Mouse (Mus musculus): ENCODE measurements at regions not wholly inside any gene's neighbourhood (a gene's known extent, or its start where the extent isn't known, plus 50 kb on each side); places are given as distances from the start of the nearest gene placed in this dataset.
A peak's percentile ranks its signal among the peaks of the same experiment; 100 is the strongest.

- Histone ChIP-seq H3K4me2 (replicated peaks; ENCODE audit: low read depth, low read length) (no peak overlapping the region), H3K27ac (ENCODE audit: low read depth, low read length) (no peak overlapping the region), H3K9ac (ENCODE audit: low read depth, low read length) (no peak overlapping the region), H3K4me3 (ENCODE audit: low read length) (no peak overlapping the region), H3K36me3 (ENCODE audit: control insufficient read depth, insufficient read depth, low read length) (no peaks in the 10 kb centered on the region), H3K4me1 (ENCODE audit: control insufficient read depth, insufficient read depth, low read length) (no peaks in the 10 kb centered on the region), H3K9me3 (ENCODE audit: control insufficient read depth, low read length) (no peaks in the 10 kb centered on the region), H3K27me3 (ENCODE audit: control insufficient read depth, insufficient read depth, low read length) (no peaks in the 10 kb centered on the region)
- whole genome bisulfite sequencing, result 80% methylated on average over 16 of the region's 16 CpGs
- ATAC-seq (ENCODE audit: low FRiP score, low TSS enrichment), result no peak
Measured at GRCm38 (mm10) chr1:41349798-41350758, 544.7 kb downstream of the Tmem182 start.

GRCm38 (mm10) chr1:41359061-41359460 lies 553.7 kb downstream of the Tmem182 start:
- Histone ChIP-seq H3K9me3 (ENCODE audit: control insufficient read depth, low read length) (no peaks in the 10 kb centered on the region), H3K9ac (ENCODE audit: low read depth, low read length) (no peak overlapping the region), H3K4me2 (replicated peaks; ENCODE audit: low read depth, low read length) (no peak overlapping the region), H3K36me3 (ENCODE audit: control insufficient read depth, insufficient read depth, low read length) (no peaks in the 10 kb centered on the region), H3K27me3 (ENCODE audit: control insufficient read depth, insufficient read depth, low read length) (no peaks in the 10 kb centered on the region), H3K4me1 (ENCODE audit: control insufficient read depth, insufficient read depth, low read length) (no peaks in the 10 kb centered on the region), H3K27ac (ENCODE audit: low read depth, low read length) (no peak overlapping the region), H3K4me3 (ENCODE audit: low read length) (no peak overlapping the region)
- 21% methylated on average over 4 of the region's 4 CpGs for whole genome bisulfite sequencing
- ATAC-seq (ENCODE audit: low FRiP score, low TSS enrichment), result no peak; the same call in 1 of the 2 replicates

GRCm38 (mm10) chr1:41361512-41361911 lies 556.1 kb downstream of the Tmem182 start:
- Histone ChIP-seq H3K4me1 (ENCODE audit: control insufficient read depth, insufficient read depth, low read length) (no peaks in the 10 kb centered on the region), H3K27me3 (ENCODE audit: control insufficient read depth, insufficient read depth, low read length) (no peaks in the 10 kb centered on the region), H3K9ac (ENCODE audit: low read depth, low read length) (no peak overlapping the region), H3K36me3 (ENCODE audit: control insufficient read depth, insufficient read depth, low read length) (no peaks in the 10 kb centered on the region), H3K27ac (ENCODE audit: low read depth, low read length) (no peak overlapping the region), H3K4me2 (replicated peaks; ENCODE audit: low read depth, low read length) (no peak overlapping the region), H3K4me3 (ENCODE audit: low read length) (no peak overlapping the region), H3K9me3 (ENCODE audit: control insufficient read depth, low read length) (no peaks in the 10 kb centered on the region)
- ATAC-seq (ENCODE audit: low FRiP score, low TSS enrichment), result no peak
- WGBS, result 83% methylated on average over 3 of the region's 3 CpGs

GRCm38 (mm10) chr1:41380013-41380412 lies 574.6 kb downstream of the Tmem182 start:
- no peaks in the 10 kb centered on the region for H3K9me3 ChIP-seq (ENCODE audit: control insufficient read depth, low read length)
- no peak for ATAC-seq (ENCODE audit: low FRiP score, low TSS enrichment)
- H3K27me3 ChIP-seq (ENCODE audit: control insufficient read depth, insufficient read depth, low read length), result no peaks in the 10 kb centered on the region
- no peak overlapping the region for H3K9ac ChIP-seq (ENCODE audit: low read depth, low read length)
- no peak overlapping the region for H3K4me2 ChIP-seq (replicated peaks; ENCODE audit: low read depth, low read length)
- 77% methylated on average over 4 of the region's 4 CpGs for WGBS
- H3K4me1 ChIP-seq (ENCODE audit: control insufficient read depth, insufficient read depth, low read length), result no peaks in the 10 kb centered on the region
- H3K4me3 ChIP-seq (ENCODE audit: low read length), result no peak overlapping the region
- no peaks in the 10 kb centered on the region for H3K36me3 ChIP-seq (ENCODE audit: control insufficient read depth, insufficient read depth, low read length)
- H3K27ac ChIP-seq (ENCODE audit: low read depth, low read length), result no peak overlapping the region

- no peak overlapping the region for H3K4me3 ChIP-seq (ENCODE audit: low read length)
- H3K36me3 ChIP-seq (ENCODE audit: control insufficient read depth, insufficient read depth, low read length), result no peaks in the 10 kb centered on the region
- H3K27me3 ChIP-seq (ENCODE audit: control insufficient read depth, insufficient read depth, low read length), result no peaks in the 10 kb centered on the region
- H3K9me3 ChIP-seq (ENCODE audit: control insufficient read depth, low read length), result no peaks in the 10 kb centered on the region
- no peak overlapping the region for H3K27ac ChIP-seq (ENCODE audit: low read depth, low read length)
- H3K9ac ChIP-seq (ENCODE audit: low read depth, low read length), result no peak overlapping the region
- 61% methylated on average over 7 of the region's 7 CpGs for WGBS
- H3K4me1 ChIP-seq (ENCODE audit: control insufficient read depth, insufficient read depth, low read length), result no peaks in the 10 kb centered on the region
- ATAC-seq (ENCODE audit: low FRiP score, low TSS enrichment), result no peak
- no peak overlapping the region for H3K4me2 ChIP-seq (replicated peaks; ENCODE audit: low read depth, low read length)
Measured at GRCm38 (mm10) chr1:41381487-41381886, 576.1 kb downstream of the Tmem182 start.

GRCm38 (mm10) chr1:41384731-41385130 lies 579.3 kb downstream of the Tmem182 start:
- WGBS, result 52% methylated on average over 1 of the region's 1 CpGs
- no peak overlapping the region for H3K9ac ChIP-seq (ENCODE audit: low read depth, low read length)
- H3K27me3 ChIP-seq (ENCODE audit: control insufficient read depth, insufficient read depth, low read length), result no peaks in the 10 kb centered on the region
- H3K4me2 ChIP-seq (replicated peaks; ENCODE audit: low read depth, low read length), result no peak overlapping the region
- H3K27ac ChIP-seq (ENCODE audit: low read depth, low read length), result no peak overlapping the region
- H3K36me3 ChIP-seq (ENCODE audit: control insufficient read depth, insufficient read depth, low read length), result no peaks in the 10 kb centered on the region
- H3K4me3 ChIP-seq (ENCODE audit: low read length), result no peak overlapping the region
- ATAC-seq (ENCODE audit: low FRiP score, low TSS enrichment), result no peak
- no peaks in the 10 kb centered on the region for H3K9me3 ChIP-seq (ENCODE audit: control insufficient read depth, low read length)
- no peaks in the 10 kb centered on the region for H3K4me1 ChIP-seq (ENCODE audit: control insufficient read depth, insufficient read depth, low read length)

- Histone ChIP-seq H3K9me3 (ENCODE audit: control insufficient read depth, low read length) (no peaks in the 10 kb centered on the region), H3K4me2 (replicated peaks; ENCODE audit: low read depth, low read length) (no peak overlapping the region), H3K9ac (ENCODE audit: low read depth, low read length) (no peak overlapping the region), H3K36me3 (ENCODE audit: control insufficient read depth, insufficient read depth, low read length) (no peaks in the 10 kb centered on the region), H3K4me1 (ENCODE audit: control insufficient read depth, insufficient read depth, low read length) (peaks cover 8% of the 10 kb centered on the region), H3K27ac (ENCODE audit: low read depth, low read length) (no peak overlapping the region), H3K4me3 (ENCODE audit: low read length) (no peak overlapping the region), H3K27me3 (ENCODE audit: control insufficient read depth, insufficient read depth, low read length) (no peaks in the 10 kb centered on the region)
- WGBS, result 74% methylated on average over 4 of the region's 4 CpGs
- ATAC-seq (ENCODE audit: low FRiP score, low TSS enrichment), result no peak
Measured at GRCm38 (mm10) chr1:41386435-41386834, 581.0 kb downstream of the Tmem182 start.

- H3K4me1 ChIP-seq (ENCODE audit: control insufficient read depth, insufficient read depth, low read length), result peaks cover 8% of the 10 kb centered on the region
- no peak overlapping the region for H3K27ac ChIP-seq (ENCODE audit: low read depth, low read length)
- ATAC-seq (ENCODE audit: low FRiP score, low TSS enrichment), result peak; percentile 94
- no peak overlapping the region for H3K4me3 ChIP-seq (ENCODE audit: low read length)
- H3K36me3 ChIP-seq (ENCODE audit: control insufficient read depth, insufficient read depth, low read length), result no peaks in the 10 kb centered on the region
- no peak overlapping the region; the same call in 1 of the 2 replicates for H3K4me2 ChIP-seq (replicated peaks; ENCODE audit: low read depth, low read length)
- no peaks in the 10 kb centered on the region for H3K27me3 ChIP-seq (ENCODE audit: control insufficient read depth, insufficient read depth, low read length)
- 17% methylated on average over 11 of the region's 11 CpGs for whole genome bisulfite sequencing
- H3K9ac ChIP-seq (ENCODE audit: low read depth, low read length), result no peak overlapping the region
- no peaks in the 10 kb centered on the region for H3K9me3 ChIP-seq (ENCODE audit: control insufficient read depth, low read length)
Measured at GRCm38 (mm10) chr1:41390102-41390884, 584.9 kb downstream of the Tmem182 start.

GRCm38 (mm10) chr1:41391071-41391470 lies 585.7 kb downstream of the Tmem182 start:
- H3K27ac ChIP-seq (ENCODE audit: low read depth, low read length), result no peak overlapping the region
- WGBS, result 79% methylated on average over 7 of the region's 7 CpGs
- H3K9me3 ChIP-seq (ENCODE audit: control insufficient read depth, low read length), result no peaks in the 10 kb centered on the region

More at GRCm38 (mm10) chr1:41391071-41391470, 585.7 kb downstream of the Tmem182 start:
- no peak for ATAC-seq (ENCODE audit: low FRiP score, low TSS enrichment)
- no peak overlapping the region for H3K4me2 ChIP-seq (replicated peaks; ENCODE audit: low read depth, low read length)
- no peaks in the 10 kb centered on the region for H3K27me3 ChIP-seq (ENCODE audit: control insufficient read depth, insufficient read depth, low read length)
- H3K4me1 ChIP-seq (ENCODE audit: control insufficient read depth, insufficient read depth, low read length), result peaks cover 8% of the 10 kb centered on the region
- H3K36me3 ChIP-seq (ENCODE audit: control insufficient read depth, insufficient read depth, low read length), result no peaks in the 10 kb centered on the region
- no peak overlapping the region for H3K9ac ChIP-seq (ENCODE audit: low read depth, low read length)
- H3K4me3 ChIP-seq (ENCODE audit: low read length), result no peak overlapping the region

All from kidney, embryonic 14.5 days (tissue).